Mouse (Mus musculus): Measurements from ENCODE around the gene Arhgdia. TPM values are rescaled to one million over a fixed set of nuclear protein-coding genes. Genes with fewer than 3 reads are reported as not detected.

Gene Arhgdia
- total and polyA plus RNA-seq, 2 experiments from 2014 or later: 297 to 425 TPM

- WGBS: 9% methylated on average over 50 of the region's 62 CpGs
- no peak for TF ChIP-seq CTCF (IDR thresholded peaks at IDR 0.05; ENCODE audit: low read depth)
- H3K27me3 ChIP-seq (ENCODE audit: insufficient read depth, low read length): peaks cover 54% of the 10 kb centered on the region
- DNase-seq (ENCODE audit: low spot score) (peak; percentile 16), ATAC-seq (0 out of 2 replicates have a peak, but pooled peaks have one; percentile 29)
- peak within 1 kb of the TSS; percentile 34 for H3K4me3 ChIP-seq (ENCODE audit: low read length)
- H3K27ac ChIP-seq: no peak within 1 kb of the TSS
- peak within 1 kb of the TSS; percentile 35; the same call in 1 of the 2 replicates for H3K9ac ChIP-seq (replicated peaks; ENCODE audit: low read length)
- H3K9me3 ChIP-seq (ENCODE audit: low read length): no peaks in the 10 kb centered on the region
- peak within 1 kb of the TSS; percentile 60 for H3K4me2 ChIP-seq (ENCODE audit: low read depth, low read length)
- H3K4me1 ChIP-seq (ENCODE audit: insufficient read depth, low read length): 0 out of 2 replicates have a peak, but pooled peaks cover 10% of the 10 kb centered on the region
- no peaks in the 10 kb centered on the region for H3K36me3 ChIP-seq (ENCODE audit: insufficient read depth, low read length)
Measured at GRCm38 (mm10) chr11:120530085-120530964, 51.1 kb downstream of the Arhgdia start, which contains the start of gene Gcgr. Gene Gcgr, plus strand, starts transcription at chr11:120530699.

GRCm38 (mm10) chr11:120528903-120529302, 52.5 kb downstream of the Arhgdia start:
- 64% methylated on average over 4 of the region's 4 CpGs for WGBS

More at GRCm38 (mm10) chr11:120528903-120529302, 52.5 kb downstream of the Arhgdia start:
- TF ChIP-seq CTCF (IDR thresholded peaks at IDR 0.05; ENCODE audit: low read depth): no peak
- H3K27me3 ChIP-seq (ENCODE audit: insufficient read depth, low read length): peaks cover 54% of the 10 kb centered on the region
- no peaks in the 10 kb centered on the region for H3K9me3 ChIP-seq (ENCODE audit: low read length)
- H3K27ac ChIP-seq: no peak overlapping the region
- no peak overlapping the region for H3K4me3 ChIP-seq (ENCODE audit: low read length)
- no peak overlapping the region for H3K4me2 ChIP-seq (ENCODE audit: low read depth, low read length)
- ATAC-seq: no peak
- 0 out of 2 replicates have a peak, but pooled peaks cover 10% of the 10 kb centered on the region for H3K4me1 ChIP-seq (ENCODE audit: insufficient read depth, low read length)
- no peak overlapping the region for H3K9ac ChIP-seq (replicated peaks; ENCODE audit: low read length)
- DNase-seq (ENCODE audit: low spot score): no peak
- no peaks in the 10 kb centered on the region for H3K36me3 ChIP-seq (ENCODE audit: insufficient read depth, low read length)

Small RNA genes within 50 kb of the gene (microRNA-seq; reads per million reads assigned to microRNA genes)
- 0.72 to 1.2 reads per million in 2 experiments for gene Mir6936

Other genes with a start within 250 kb of the Arhgdia start
Only the 30 nearest of the 35 such genes appear.
- 65.8 and 76.3 TPM in 2 replicates for gene Nploc4, start 143.9 kb downstream of the Arhgdia start, total RNA-seq (2014; rRNA removed)
- gene Nploc4, start 143.9 kb downstream of the Arhgdia start, polyA plus RNA-seq (2015; fragmentation: Nextera tagmentation; extraction: Ambion mirVana): 27.1 and 28.3 TPM in 2 replicates
- not detected in 2 replicates for gene Tspan10, start 139.0 kb downstream of the Arhgdia start, total RNA-seq (2014; rRNA removed)
- not detected in 2 replicates for gene Tspan10, start 139.0 kb downstream of the Arhgdia start, polyA plus RNA-seq (2015; fragmentation: Nextera tagmentation; extraction: Ambion mirVana)
- not detected in 2 replicates for gene Pde6g, start 128.1 kb downstream of the Arhgdia start, total RNA-seq (2014; rRNA removed)
- gene Pde6g, start 128.1 kb downstream of the Arhgdia start, polyA plus RNA-seq (2015; fragmentation: Nextera tagmentation; extraction: Ambion mirVana): 0.23 TPM in 1 of 2 replicates, not detected in the other
- gene Oxld1, start 123.6 kb downstream of the Arhgdia start, total RNA-seq (2014; rRNA removed): 11.7 and 11.9 TPM in 2 replicates
- gene Oxld1, start 123.6 kb downstream of the Arhgdia start, polyA plus RNA-seq (2015; fragmentation: Nextera tagmentation; extraction: Ambion mirVana): 13.3 and 13.6 TPM in 2 replicates
- 10.4 and 15.4 TPM in 2 replicates for gene Ccdc137, start 123.5 kb downstream of the Arhgdia start, total RNA-seq (2014; rRNA removed)
- gene Ccdc137, start 123.5 kb downstream of the Arhgdia start, polyA plus RNA-seq (2015; fragmentation: Nextera tagmentation; extraction: Ambion mirVana): 17.3 and 18.7 TPM in 2 replicates
- gene Arl16, start 114.0 kb downstream of the Arhgdia start, total RNA-seq (2014; rRNA removed): 67.2 and 113 TPM in 2 replicates
- gene Arl16, start 114.0 kb downstream of the Arhgdia start, polyA plus RNA-seq (2015; fragmentation: Nextera tagmentation; extraction: Ambion mirVana): 71.2 and 73.0 TPM in 2 replicates
- gene Mrpl12, start 97.0 kb downstream of the Arhgdia start, total RNA-seq (2014; rRNA removed): 37.5 and 52.4 TPM in 2 replicates
- gene Mrpl12, start 97.0 kb downstream of the Arhgdia start, polyA plus RNA-seq (2015; fragmentation: Nextera tagmentation; extraction: Ambion mirVana): 147 and 155 TPM in 2 replicates
- gene Slc25a10, start 89.8 kb downstream of the Arhgdia start, total RNA-seq (2014; rRNA removed): 41.3 and 52.5 TPM in 2 replicates
- 28.0 and 28.8 TPM in 2 replicates for gene Slc25a10, start 89.8 kb downstream of the Arhgdia start, polyA plus RNA-seq (2015; fragmentation: Nextera tagmentation; extraction: Ambion mirVana)
- gene Gcgr, start 50.9 kb downstream of the Arhgdia start, total RNA-seq (2014; rRNA removed): 0.99 and 3.1 TPM in 2 replicates
- gene Gcgr, start 50.9 kb downstream of the Arhgdia start, polyA plus RNA-seq (2015; fragmentation: Nextera tagmentation; extraction: Ambion mirVana): 1.0 TPM in 2 replicates
- 144 and 192 TPM in 2 replicates for gene Mcrip1, start 31.9 kb downstream of the Arhgdia start, total RNA-seq (2014; rRNA removed)
- 250 and 257 TPM in 2 replicates for gene Mcrip1, start 31.9 kb downstream of the Arhgdia start, polyA plus RNA-seq (2015; fragmentation: Nextera tagmentation; extraction: Ambion mirVana)
- gene Ppp1r27, start 30.5 kb downstream of the Arhgdia start, total RNA-seq (2014; rRNA removed): not detected in 2 replicates
- not detected in 2 replicates for gene Ppp1r27, start 30.5 kb downstream of the Arhgdia start, polyA plus RNA-seq (2015; fragmentation: Nextera tagmentation; extraction: Ambion mirVana)
- 147 and 174 TPM in 2 replicates for gene P4hb, start 8.4 kb downstream of the Arhgdia start, total RNA-seq (2014; rRNA removed)
- gene P4hb, start 8.4 kb downstream of the Arhgdia start, polyA plus RNA-seq (2015; fragmentation: Nextera tagmentation; extraction: Ambion mirVana): 222 TPM in 2 replicates
- 95.2 and 114 TPM in 2 replicates for gene Alyref, start 16.7 kb upstream of the Arhgdia start, total RNA-seq (2014; rRNA removed)
- gene Alyref, start 16.7 kb upstream of the Arhgdia start, polyA plus RNA-seq (2015; fragmentation: Nextera tagmentation; extraction: Ambion mirVana): 185 and 189 TPM in 2 replicates
- 38.0 and 39.6 TPM in 2 replicates for gene Anapc11, start 16.8 kb upstream of the Arhgdia start, total RNA-seq (2014; rRNA removed)
- gene Anapc11, start 16.8 kb upstream of the Arhgdia start, polyA plus RNA-seq (2015; fragmentation: Nextera tagmentation; extraction: Ambion mirVana): 198 and 200 TPM in 2 replicates
- gene Npb, start 26.9 kb upstream of the Arhgdia start, total RNA-seq (2014; rRNA removed): 0.78 TPM in 1 of 2 replicates, not detected in the other
- 1.8 and 3.0 TPM in 2 replicates for gene Npb, start 26.9 kb upstream of the Arhgdia start, polyA plus RNA-seq (2015; fragmentation: Nextera tagmentation; extraction: Ambion mirVana)
- 120 and 142 TPM in 2 replicates for gene Pcyt2, start 36.3 kb upstream of the Arhgdia start, total RNA-seq (2014; rRNA removed)
- 125 and 143 TPM in 2 replicates for gene Pcyt2, start 36.3 kb upstream of the Arhgdia start, polyA plus RNA-seq (2015; fragmentation: Nextera tagmentation; extraction: Ambion mirVana)
- 30.8 and 32.8 TPM in 2 replicates for gene Sirt7, start 43.6 kb upstream of the Arhgdia start, total RNA-seq (2014; rRNA removed)
- gene Sirt7, start 43.6 kb upstream of the Arhgdia start, polyA plus RNA-seq (2015; fragmentation: Nextera tagmentation; extraction: Ambion mirVana): 32.3 and 38.3 TPM in 2 replicates
- 35.9 and 39.3 TPM in 2 replicates for gene Mafg, start 52.0 kb upstream of the Arhgdia start, total RNA-seq (2014; rRNA removed)
- 36.5 and 38.9 TPM in 2 replicates for gene Mafg, start 52.0 kb upstream of the Arhgdia start, polyA plus RNA-seq (2015; fragmentation: Nextera tagmentation; extraction: Ambion mirVana)
- 9.0 and 9.3 TPM in 2 replicates for gene Pycr1, start 62.1 kb upstream of the Arhgdia start, total RNA-seq (2014; rRNA removed)
- 13.2 and 13.8 TPM in 2 replicates for gene Pycr1, start 62.1 kb upstream of the Arhgdia start, polyA plus RNA-seq (2015; fragmentation: Nextera tagmentation; extraction: Ambion mirVana)
- 1.4 and 1.5 TPM in 2 replicates for gene Myadml2, start 66.5 kb upstream of the Arhgdia start, total RNA-seq (2014; rRNA removed)
- gene Myadml2, start 66.5 kb upstream of the Arhgdia start, polyA plus RNA-seq (2015; fragmentation: Nextera tagmentation; extraction: Ambion mirVana): 1.3 and 1.5 TPM in 2 replicates
- 6.9 and 10.3 TPM in 2 replicates for gene Notum, start 79.6 kb upstream of the Arhgdia start, total RNA-seq (2014; rRNA removed)
- 3.0 and 4.1 TPM in 2 replicates for gene Notum, start 79.6 kb upstream of the Arhgdia start, polyA plus RNA-seq (2015; fragmentation: Nextera tagmentation; extraction: Ambion mirVana)
- 105 and 130 TPM in 2 replicates for gene Aspscr1, start 91.3 kb upstream of the Arhgdia start, total RNA-seq (2014; rRNA removed)
- gene Aspscr1, start 91.3 kb upstream of the Arhgdia start, polyA plus RNA-seq (2015; fragmentation: Nextera tagmentation; extraction: Ambion mirVana): 143 and 148 TPM in 2 replicates
- gene Cenpx, start 132.1 kb upstream of the Arhgdia start, total RNA-seq (2014; rRNA removed): 57.6 and 78.6 TPM in 2 replicates
- gene Cenpx, start 132.1 kb upstream of the Arhgdia start, polyA plus RNA-seq (2015; fragmentation: Nextera tagmentation; extraction: Ambion mirVana): 99.7 and 100 TPM in 2 replicates
- 35.4 and 49.1 TPM in 2 replicates for gene Lrrc45, start 132.3 kb upstream of the Arhgdia start, total RNA-seq (2014; rRNA removed)
- gene Lrrc45, start 132.3 kb upstream of the Arhgdia start, polyA plus RNA-seq (2015; fragmentation: Nextera tagmentation; extraction: Ambion mirVana): 41.7 and 44.3 TPM in 2 replicates
- gene Rac3, start 139.8 kb upstream of the Arhgdia start, total RNA-seq (2014; rRNA removed): 669 and 698 TPM in 2 replicates
- 593 and 639 TPM in 2 replicates for gene Rac3, start 139.8 kb upstream of the Arhgdia start, polyA plus RNA-seq (2015; fragmentation: Nextera tagmentation; extraction: Ambion mirVana)
- gene Dcxr, start 145.7 kb upstream of the Arhgdia start, total RNA-seq (2014; rRNA removed): 16.1 and 17.6 TPM in 2 replicates
- 20.2 and 21.3 TPM in 2 replicates for gene Dcxr, start 145.7 kb upstream of the Arhgdia start, polyA plus RNA-seq (2015; fragmentation: Nextera tagmentation; extraction: Ambion mirVana)
- gene Cbr2, start 150.5 kb upstream of the Arhgdia start, total RNA-seq (2014; rRNA removed): 4.7 and 6.1 TPM in 2 replicates
- 3.5 and 4.0 TPM in 2 replicates for gene Cbr2, start 150.5 kb upstream of the Arhgdia start, polyA plus RNA-seq (2015; fragmentation: Nextera tagmentation; extraction: Ambion mirVana)
- gene Hmga1b, start 181.2 kb upstream of the Arhgdia start, total RNA-seq (2014; rRNA removed): 0.42 and 1.3 TPM in 2 replicates
- gene Hmga1b, start 181.2 kb upstream of the Arhgdia start, polyA plus RNA-seq (2015; fragmentation: Nextera tagmentation; extraction: Ambion mirVana): 1.9 and 2.5 TPM in 2 replicates
- gene Rfng, start 202.6 kb upstream of the Arhgdia start, total RNA-seq (2014; rRNA removed): 93.6 and 97.0 TPM in 2 replicates
- gene Rfng, start 202.6 kb upstream of the Arhgdia start, polyA plus RNA-seq (2015; fragmentation: Nextera tagmentation; extraction: Ambion mirVana): 94.6 and 107 TPM in 2 replicates
- 304 and 314 TPM in 2 replicates for gene Gps1, start 202.6 kb upstream of the Arhgdia start, total RNA-seq (2014; rRNA removed)
- gene Gps1, start 202.6 kb upstream of the Arhgdia start, polyA plus RNA-seq (2015; fragmentation: Nextera tagmentation; extraction: Ambion mirVana): 234 and 242 TPM in 2 replicates

All from hindbrain, postnatal 0 days (tissue).